Mouse (Mus musculus) heart, embryonic 10.5 days (tissue): ENCODE data around the gene Wnt5b. TPM values are rescaled to one million over a fixed set of nuclear protein-coding genes. Genes with fewer than 3 reads are reported as not detected.

Experiments used
- DNase-seq: peaks from one replicate; pipeline ENCODE4 v3.0.0-alpha.2; 2017; ENCODE audit warnings: low spot score
- H3K27ac ChIP-seq: fragments of 300-500 bp; sonication (generic); 2 replicates; pipeline ENCODE4 v1.5.1; 2016; ENCODE audit warnings: mild to moderate bottlenecking
- H3K27me3 ChIP-seq: fragments of 300-500 bp; sonication (generic); 2 replicates; pipeline ENCODE4 v1.6.1; 2016; ENCODE audit warnings: mild to moderate bottlenecking; ENCODE audit not compliant: poor library complexity, insufficient read depth, severe bottlenecking
- H3K36me3 ChIP-seq: fragments of 300-500 bp; sonication (generic); 2 replicates; pipeline ENCODE4 v1.6.1; 2016; ENCODE audit warnings: mild to moderate bottlenecking, moderate library complexity
- H3K4me1 ChIP-seq: fragments of 300-500 bp; sonication (generic); 2 replicates; pipeline ENCODE4 v1.6.1; 2016; ENCODE audit warnings: mild to moderate bottlenecking
- H3K4me3 ChIP-seq: fragments of 300-500 bp; sonication (generic); 2 replicates; pipeline ENCODE4 v1.5.1; 2016; ENCODE audit warnings: mild to moderate bottlenecking, moderate library complexity
- H3K9me3 ChIP-seq: fragments of 300-500 bp; sonication (generic); 2 replicates; pipeline ENCODE4 v1.6.1; 2016; ENCODE audit warnings: mild to moderate bottlenecking, moderate library complexity
- WGBS: fragments of 180-500 bp; shearing (Covaris S2); methylation state at CpG from one replicate; pipeline ENCODE4 v1.1.7; 2016; 5-methylcytosine and 5-hydroxymethylcytosine counted together
- polyA plus RNA-seq: library from polyadenylated mRNA; unstranded; fragments of >200 nt; fragmentation: Nextera tagmentation; extraction: Ambion mirVana; gene quantifications from 2 replicates; pipeline ENCODE4 v1.2.1, GENCODE M21; 2016

The Wnt5b gene
- 6.7 and 8.0 TPM in 2 replicates for polyA plus RNA-seq

GRCm38 (mm10) chr6:119543803-119544517, at the start of gene Wnt5b:
Gene Wnt5b, minus strand, starts transcription at chr6:119544347.
- no peaks in the 10 kb centered on the region for H3K9me3 ChIP-seq
- peaks cover 21% of the 10 kb centered on the region for H3K4me1 ChIP-seq
- H3K27me3 ChIP-seq = peaks cover 43% of the 10 kb centered on the region
- under 1% methylated on average over 107 of the region's 120 CpGs for WGBS
- H3K27ac ChIP-seq = peak within 1 kb of the TSS; percentile 90
- no peaks in the 10 kb centered on the region for H3K36me3 ChIP-seq
- peak within 1 kb of the TSS; percentile 84 for H3K4me3 ChIP-seq
- no peak for DNase-seq

DNA sequence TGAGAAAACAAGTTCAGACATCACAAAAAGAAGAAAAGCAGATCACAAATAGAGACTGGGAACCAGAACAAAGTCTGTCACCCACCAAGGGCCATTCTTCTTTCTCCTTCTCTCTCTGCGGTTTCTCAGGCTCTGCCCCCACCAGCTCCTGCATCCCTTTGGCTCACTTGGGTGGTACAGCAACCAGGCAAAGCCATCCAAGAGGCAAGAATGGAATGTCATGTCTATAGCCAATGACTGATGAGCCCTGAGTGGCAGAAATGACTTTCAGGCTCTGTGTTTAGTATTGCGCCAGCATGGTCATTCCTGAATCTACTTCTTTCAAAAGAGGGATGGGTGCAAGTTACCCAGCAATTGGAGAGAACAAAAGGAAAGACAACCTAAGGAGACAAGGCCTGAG, 46.7 kb upstream of the Wnt5b start:
- no peak for DNase-seq
- Histone ChIP-seq H3K36me3 (peaks cover 7% of the 10 kb centered on the region; the same call in 1 of the 2 replicates), H3K27ac (no peak overlapping the region), H3K27me3 (no peaks in the 10 kb centered on the region), H3K9me3 (no peaks in the 10 kb centered on the region), H3K4me3 (no peak overlapping the region), H3K4me1 (peaks cover 23% of the 10 kb centered on the region)
- WGBS = 85% methylated on average over 2 of the region's 2 CpGs

GRCm38 (mm10) chr6:119587897-119588296, 43.8 kb upstream of the Wnt5b start:
- no peak overlapping the region for H3K27ac ChIP-seq
- WGBS = 76% methylated on average over 2 of the region's 2 CpGs
- no peaks in the 10 kb centered on the region for H3K27me3 ChIP-seq
- H3K4me1 ChIP-seq = peaks cover 42% of the 10 kb centered on the region
- H3K36me3 ChIP-seq = no peaks in the 10 kb centered on the region
- H3K4me3 ChIP-seq = no peak overlapping the region
- DNase-seq = peak; percentile 39
- no peaks in the 10 kb centered on the region for H3K9me3 ChIP-seq

GRCm38 (mm10) chr6:119587454-119587853, 43.3 kb upstream of the Wnt5b start:
- H3K27ac ChIP-seq = no peak overlapping the region
- H3K4me3 ChIP-seq = no peak overlapping the region
- no peaks in the 10 kb centered on the region for H3K27me3 ChIP-seq
- H3K4me1 ChIP-seq = peaks cover 43% of the 10 kb centered on the region
- no peaks in the 10 kb centered on the region for H3K9me3 ChIP-seq
- DNase-seq = peak; percentile 67
- H3K36me3 ChIP-seq = no peaks in the 10 kb centered on the region

- peak; percentile 62 for DNase-seq
- 65% methylated on average over 5 of the region's 5 CpGs for WGBS
- 0 out of 2 replicates have a peak overlapping the region, but pooled peaks have one; percentile 56 for H3K27ac ChIP-seq
- no peaks in the 10 kb centered on the region for H3K36me3 ChIP-seq
- H3K9me3 ChIP-seq = no peaks in the 10 kb centered on the region
- H3K27me3 ChIP-seq = no peaks in the 10 kb centered on the region
- H3K4me1 ChIP-seq = peaks cover 43% of the 10 kb centered on the region
- no peak overlapping the region for H3K4me3 ChIP-seq
Observed at GRCm38 (mm10) chr6:119585652-119586375, 41.7 kb upstream of the Wnt5b start.

GRCm38 (mm10) chr6:119584061-119584460, 39.9 kb upstream of the Wnt5b start:
- 92% methylated on average over 1 of the region's 1 CpGs for WGBS
- Histone ChIP-seq H3K36me3 (no peaks in the 10 kb centered on the region), H3K4me1 (peaks cover 39% of the 10 kb centered on the region), H3K27ac (no peak overlapping the region), H3K9me3 (no peaks in the 10 kb centered on the region), H3K4me3 (no peak overlapping the region), H3K27me3 (no peaks in the 10 kb centered on the region)
- no peak for DNase-seq

DNA sequence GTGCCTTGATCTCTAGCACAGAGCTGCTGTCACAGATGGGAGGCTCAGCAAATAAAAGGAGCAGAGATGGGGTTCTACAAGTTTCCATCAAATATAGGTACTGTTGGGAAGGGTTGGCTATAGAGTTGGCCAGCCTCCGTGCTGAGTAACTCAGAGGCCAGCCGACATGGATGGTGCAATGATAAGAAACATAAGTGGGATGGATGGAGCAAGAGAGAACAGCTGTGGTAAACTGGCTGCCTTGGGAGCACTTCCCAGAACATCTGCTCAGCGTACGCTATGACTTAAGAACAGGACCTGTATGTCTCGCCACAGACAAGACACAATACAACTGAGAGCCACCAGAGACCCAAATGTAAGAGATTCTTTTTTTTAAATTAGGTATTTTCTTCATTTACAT, 39.0 kb upstream of the Wnt5b start:
- Histone ChIP-seq H3K27ac (no peak overlapping the region), H3K27me3 (no peaks in the 10 kb centered on the region), H3K4me3 (no peak overlapping the region), H3K4me1 (peaks cover 39% of the 10 kb centered on the region), H3K36me3 (no peaks in the 10 kb centered on the region), H3K9me3 (no peaks in the 10 kb centered on the region)
- 82% methylated on average over 5 of the region's 5 CpGs for WGBS
- peak; percentile 22 for DNase-seq

DNA sequence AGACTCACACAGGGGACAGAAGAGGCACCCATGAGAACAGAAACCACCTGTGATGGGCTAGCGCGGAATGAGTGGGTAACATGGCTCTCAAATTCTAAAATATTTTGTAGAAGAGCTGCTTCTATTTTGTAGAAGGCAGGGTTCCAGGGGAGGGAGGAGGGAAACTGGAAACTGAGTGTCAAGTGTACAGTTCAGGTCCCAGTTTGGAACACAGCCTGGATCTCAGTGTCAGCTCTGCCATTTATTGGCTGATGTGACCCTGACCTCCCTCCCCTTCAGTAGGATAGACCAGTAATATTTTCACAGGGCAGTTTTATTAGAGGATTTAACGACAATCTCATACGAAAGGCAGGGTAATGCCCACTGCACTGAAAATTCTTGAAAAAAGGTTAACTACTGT, 32.6 kb upstream of the Wnt5b start:
- DNase-seq = no peak
- Histone ChIP-seq H3K27ac (no peak overlapping the region), H3K36me3 (peaks cover 33% of the 10 kb centered on the region), H3K4me1 (0 out of 2 replicates have a peak, but pooled peaks cover 7% of the 10 kb centered on the region), H3K4me3 (no peak overlapping the region), H3K9me3 (no peaks in the 10 kb centered on the region), H3K27me3 (no peaks in the 10 kb centered on the region)
- WGBS = 95% methylated on average over 4 of the region's 4 CpGs

- no peaks in the 10 kb centered on the region for H3K9me3 ChIP-seq
- DNase-seq = no peak
- peaks cover 35% of the 10 kb centered on the region for H3K36me3 ChIP-seq
- H3K4me1 ChIP-seq = peaks cover 3% of the 10 kb centered on the region; the same call in 1 of the 2 replicates
- no peak overlapping the region for H3K27ac ChIP-seq
- 92% methylated on average over 12 of the region's 12 CpGs for WGBS
- H3K27me3 ChIP-seq = no peaks in the 10 kb centered on the region
- no peak overlapping the region for H3K4me3 ChIP-seq
Observed at GRCm38 (mm10) chr6:119575331-119575730, 31.2 kb upstream of the Wnt5b start.

- no peaks in the 10 kb centered on the region for H3K9me3 ChIP-seq
- no peak overlapping the region for H3K4me3 ChIP-seq
- H3K4me1 ChIP-seq = peaks cover 8% of the 10 kb centered on the region; the same call in 1 of the 2 replicates
- WGBS = 56% methylated on average over 7 of the region's 7 CpGs
- no peak for DNase-seq
- H3K36me3 ChIP-seq = peaks cover 37% of the 10 kb centered on the region
- H3K27ac ChIP-seq = no peak overlapping the region
- H3K27me3 ChIP-seq = no peaks in the 10 kb centered on the region
Observed at GRCm38 (mm10) chr6:119572296-119572695, 28.1 kb upstream of the Wnt5b start.

DNA sequence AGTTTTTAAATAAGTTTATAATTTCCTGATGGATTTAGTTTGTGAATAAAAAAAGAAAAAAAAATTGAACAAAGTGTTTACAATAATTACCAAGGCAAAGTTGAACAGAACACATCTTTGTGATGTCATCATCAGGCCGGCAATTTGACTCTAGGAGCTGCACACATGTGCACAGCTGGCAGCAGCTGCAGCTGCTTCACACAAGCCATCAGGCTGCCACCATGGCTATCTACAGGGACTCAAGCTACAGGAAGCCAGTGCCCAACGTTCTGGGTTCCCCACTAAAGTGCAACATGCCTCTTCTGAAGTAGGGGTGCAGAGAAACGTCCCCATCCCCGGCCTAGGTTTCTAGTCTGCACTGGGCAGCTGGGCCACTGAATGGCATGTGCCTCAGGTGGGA, 26.6 kb upstream of the Wnt5b start:
- Histone ChIP-seq H3K27me3 (no peaks in the 10 kb centered on the region), H3K4me1 (peaks cover 12% of the 10 kb centered on the region), H3K4me3 (no peak overlapping the region), H3K27ac (no peak overlapping the region), H3K36me3 (peaks cover 35% of the 10 kb centered on the region), H3K9me3 (no peaks in the 10 kb centered on the region)
- WGBS = 86% methylated on average over 4 of the region's 4 CpGs
- DNase-seq = no peak

GRCm38 (mm10) chr6:119568339-119568738, 24.2 kb upstream of the Wnt5b start:
- Histone ChIP-seq H3K4me3 (no peak overlapping the region), H3K27me3 (no peaks in the 10 kb centered on the region), H3K27ac (no peak overlapping the region), H3K36me3 (peaks cover 14% of the 10 kb centered on the region; the same call in 1 of the 2 replicates), H3K4me1 (peaks cover 13% of the 10 kb centered on the region), H3K9me3 (no peaks in the 10 kb centered on the region)
- 34% methylated on average over 2 of the region's 2 CpGs for WGBS
- DNase-seq = no peak
